In the genomic region with DNA sequence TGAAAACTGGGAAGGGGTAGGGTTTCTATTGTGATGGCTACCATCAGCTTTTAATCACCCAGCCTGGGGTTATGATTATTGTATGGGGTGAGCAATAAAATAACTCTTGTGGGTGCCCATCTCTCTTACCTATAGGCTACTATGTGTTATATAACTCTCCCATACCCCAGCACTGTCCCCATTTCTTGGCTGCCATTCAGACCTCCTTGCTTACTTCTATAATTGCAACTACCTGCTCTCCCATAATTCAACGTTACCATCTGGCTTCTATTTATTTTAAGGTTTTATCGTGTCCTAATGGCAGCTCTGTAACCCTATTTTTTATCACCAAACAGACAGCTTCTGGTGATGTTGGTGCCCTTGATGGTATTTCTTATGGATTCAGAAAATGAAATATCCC, we compare ENCODE assay signal across 11 mouse cellular contexts.
DNase-seq lines count a peak whose midpoint lies in the region.
"Had no signal": no experiment of that assay in that cellular context is flagged by ENCODE, and none has a peak within 500 bp of the region (broad histone marks: within the 10 kb centered on the region; RNA-seq: fewer than 3 reads in every experiment).

No protein-coding gene starts in this region.

- DNase-seq in cerebellum, adult 18-20 months = peak; percentile 29 to 36
- DNase-seq in cerebellum, adult 11-12 months = no peak
- peak; percentile 67 for DNase-seq in cerebellum, adult 9-10 months
- DNase-seq in cerebellum, postnatal 10 days = no peak
- DNase-seq in brain, adult 2 months (ENCODE audit: low read depth, low spot score) = peak; percentile 47
- DNase-seq: adrenal gland, adult 8-10 months; adrenal gland, postnatal 14 days; adrenal gland, postnatal 36 days; B cell, adult 2 months; cerebellum, postnatal 14 days; embryo, embryonic 11 days had no signal

Comparison
In these comparisons a context has a peak if more than half of its experiments do, and no peak if none do; other contexts are left out.
1. DNase-seq: peak in cerebellum, adult 18-20 months (2 of 2), cerebellum, adult 9-10 months (single experiment) and brain, adult 2 months (single experiment); none in cerebellum, adult 11-12 months (single experiment) and cerebellum, postnatal 10 days (0 of 2).